Mouse (Mus musculus) brain, embryonic 14.5 days (tissue): ENCODE measurements around the gene Col23a1.

Experiments used
- CTCF ChIP-seq: fragments of 200-500 bp; IDR thresholded peaks from 2 replicates; pipeline ENCODE4 v1.5.1; 2012; ENCODE audit warnings: inconsistent platforms, mild to moderate bottlenecking, moderate library complexity, borderline replicate concordance; ENCODE audit not compliant: insufficient read depth, insufficient read length; ENCODE audit errors: extremely low read depth
- POLR2A ChIP-seq: fragments of 200-500 bp; IDR thresholded peaks from 2 replicates; pipeline ENCODE4 v1.6.1; 2012; ENCODE audit warnings: mild to moderate bottlenecking, inconsistent platforms, borderline replicate concordance; ENCODE audit not compliant: poor library complexity, insufficient read depth, insufficient read length, severe bottlenecking; ENCODE audit errors: extremely low read depth

DNA sequence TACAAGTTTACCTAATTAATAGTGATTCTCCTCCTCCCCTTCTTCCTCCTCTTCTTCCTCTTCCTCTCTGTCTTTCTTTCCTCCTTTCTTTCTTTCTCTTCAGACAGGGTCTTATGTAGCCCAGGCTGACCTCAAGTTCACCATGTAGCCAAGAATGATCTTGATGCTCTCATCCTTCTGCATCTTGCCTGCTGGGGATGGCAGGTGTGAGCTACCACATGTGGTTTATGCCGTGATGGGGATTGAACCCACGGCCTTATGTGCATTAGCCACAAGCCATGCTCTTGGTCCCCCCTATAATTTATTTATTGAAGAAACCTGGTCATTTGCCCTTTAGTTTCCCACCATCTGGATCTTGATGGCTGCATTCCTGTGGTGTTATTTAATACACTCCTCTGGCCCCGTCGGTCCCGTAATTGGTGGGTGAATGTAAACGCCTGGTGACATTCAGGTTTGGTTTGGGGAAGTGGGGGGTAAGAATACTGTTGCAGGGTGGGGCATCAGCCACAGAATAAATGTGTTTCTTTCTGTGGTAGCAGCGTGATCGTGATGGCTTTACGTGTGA, 104.7 kb downstream of the Col23a1 start:
- no peak for TF ChIP-seq POLR2A
- no peak for TF ChIP-seq CTCF
